Mouse (Mus musculus) kidney, postnatal 4 days (tissue): ENCODE measurements around the gene Col6a6.
"Not testable (repeated sequence)": the region's sequence is repeated elsewhere in the genome, so short reads cannot be mapped to it uniquely, and the experiment has no call there.

Experiments used
- DNase-seq, 2 experiments: peaks; one replicate each; pipeline ENCODE4 v3.0.0; 2021; ENCODE audit warnings: mixed read lengths in 2 of 2

The Col6a6 gene

DNA sequence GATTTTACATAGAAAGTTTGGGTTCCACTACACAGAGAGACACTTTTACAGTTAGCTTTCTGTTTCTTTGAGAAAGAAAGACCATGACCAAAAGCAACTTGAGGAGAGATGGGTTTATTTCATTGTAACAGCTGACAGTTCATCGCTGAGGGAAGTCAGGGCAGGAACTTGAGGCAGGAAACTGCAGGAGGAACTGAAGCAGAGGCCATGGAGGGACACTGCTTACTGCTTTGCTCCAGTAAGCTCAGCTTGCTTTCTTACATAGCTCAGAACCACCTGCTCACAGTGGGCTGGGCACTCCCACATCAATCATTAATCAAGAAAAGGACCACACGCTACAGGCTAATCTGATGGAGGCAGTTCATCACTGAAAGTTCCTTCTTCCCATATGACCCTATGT is 171.8 kb downstream of the Col6a6 start:
- peak in 1 of 2 experiments; percentile 34 for DNase-seq

DNA sequence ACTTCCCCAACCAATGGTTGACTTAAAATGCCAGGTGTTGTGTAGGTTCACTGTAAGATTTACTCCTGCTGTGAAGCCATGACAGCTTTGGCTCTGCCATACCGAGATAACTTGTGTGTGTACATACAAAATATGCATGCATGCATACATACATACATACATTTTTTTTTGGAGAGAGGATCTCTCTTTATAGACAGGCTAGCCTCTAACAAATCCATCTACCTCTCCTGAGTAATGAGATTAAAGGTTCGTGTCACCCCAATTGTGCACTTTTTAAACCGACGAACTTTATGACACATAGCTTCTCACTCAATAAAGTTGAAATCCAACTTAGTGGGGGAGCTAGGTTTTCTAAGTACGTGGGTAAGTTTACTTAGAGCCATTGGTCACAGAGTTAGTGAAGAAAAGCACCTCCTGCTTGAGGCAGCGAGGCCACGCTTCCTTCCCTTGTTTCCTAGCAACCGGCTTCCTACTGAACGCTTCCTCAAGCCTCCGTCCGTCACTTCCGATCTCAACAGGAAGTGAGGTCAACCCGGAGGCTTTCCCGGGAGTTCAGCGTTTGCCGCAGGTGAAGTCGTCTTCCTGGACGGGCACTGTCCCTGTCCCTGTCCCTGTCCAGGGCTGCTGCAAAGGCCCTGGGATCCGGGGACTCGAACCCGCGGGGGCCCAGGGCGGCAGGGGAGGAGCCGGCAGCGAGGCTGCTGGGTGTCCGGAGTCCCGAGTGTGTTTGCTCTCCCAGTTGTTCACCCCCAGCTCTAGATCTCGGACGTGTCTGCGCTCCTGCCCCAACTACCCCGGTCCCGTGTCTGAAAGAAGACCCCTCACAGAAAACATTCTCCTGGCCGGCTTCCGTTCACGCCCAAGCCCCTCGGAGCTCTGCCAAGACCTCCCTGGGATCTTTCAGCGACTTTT is 185.2 kb downstream of the Col6a6 start, which contains the start of gene Pik3r4:
Pik3r4 (plus strand) TSS at position 519 of the 912 bp plus-strand sequence.
- DNase-seq, result peak; percentile 83 to 88

DNA sequence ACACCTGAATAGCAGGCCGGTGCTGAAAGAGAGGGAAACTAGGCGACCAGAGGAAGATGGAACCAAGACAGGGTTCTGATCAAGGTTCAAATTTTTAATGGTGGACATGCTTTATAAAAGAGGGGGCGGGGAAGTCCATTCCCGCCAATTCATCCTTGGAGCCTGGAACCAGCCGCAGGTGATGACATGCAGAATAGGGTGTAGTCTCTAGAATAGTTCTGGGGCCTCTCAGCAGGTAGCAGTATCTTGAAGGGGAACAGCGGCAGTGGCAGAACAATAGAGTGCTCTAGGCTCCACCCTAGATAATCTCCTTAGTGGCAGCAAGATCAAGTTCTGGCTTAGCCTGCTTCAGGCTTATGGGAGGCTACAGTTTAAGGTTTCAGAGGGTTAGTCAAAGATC is 186.6 kb downstream of the Col6a6 start:
- not testable (repeated sequence) for DNase-seq
